Mouse (Mus musculus) frontal cortex, postnatal 25 days (tissue): ENCODE results near the gene Ifih1.

Experiments used
- DNase-seq, 2 experiments: peaks; one replicate each; pipeline ENCODE4 v3.0.0; 2022; ENCODE audit warnings: low spot score in 2 of 2

The Ifih1 gene

DNA sequence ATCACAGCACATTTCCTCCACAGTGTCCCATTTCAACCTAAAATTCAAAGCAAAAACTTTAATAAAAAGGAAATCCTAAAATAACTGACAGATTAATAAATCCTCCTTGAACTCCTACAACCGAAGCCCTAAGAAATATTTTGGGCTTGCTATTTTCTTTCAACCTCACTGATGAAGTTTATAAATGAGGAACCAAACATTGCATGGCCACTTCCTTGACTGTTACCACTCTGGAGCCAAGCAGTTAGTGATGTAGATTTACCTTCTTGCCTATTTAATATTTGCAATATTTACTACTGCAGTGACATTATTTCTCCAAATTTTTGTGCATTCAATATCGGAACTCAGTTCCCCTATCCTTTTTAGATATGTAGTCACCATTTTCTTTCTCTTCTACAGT is 6.2 kb downstream of the Ifih1 start:
- DNase-seq, result no peak

- no peak for DNase-seq
Observed at GRCm38 (mm10) chr2:62630446-62630845, 15.6 kb downstream of the Ifih1 start.

GRCm38 (mm10) chr2:62628356-62628755 is 17.7 kb downstream of the Ifih1 start:
- DNase-seq, result peak in 1 of 2 experiments; percentile 36

DNA sequence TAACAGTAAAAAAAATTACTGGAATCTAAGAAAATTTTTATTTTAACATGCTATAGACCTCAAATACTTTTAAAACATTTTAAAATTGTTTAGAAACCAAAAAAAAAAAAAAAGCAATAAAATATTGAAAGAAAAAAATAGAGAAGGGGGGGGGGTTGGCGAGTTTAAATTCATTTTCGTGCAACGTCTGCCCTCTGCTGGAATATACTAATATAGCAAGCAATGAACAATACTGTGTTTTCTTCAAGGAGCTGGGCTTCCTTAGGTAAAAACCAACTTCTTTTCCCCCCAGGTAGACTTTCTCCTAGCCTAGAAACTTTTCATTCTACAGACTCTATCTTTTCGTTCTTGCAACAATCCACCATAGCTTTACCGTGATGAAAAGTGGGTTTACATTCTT is 18.3 kb downstream of the Ifih1 start:
- no peak for DNase-seq

DNA sequence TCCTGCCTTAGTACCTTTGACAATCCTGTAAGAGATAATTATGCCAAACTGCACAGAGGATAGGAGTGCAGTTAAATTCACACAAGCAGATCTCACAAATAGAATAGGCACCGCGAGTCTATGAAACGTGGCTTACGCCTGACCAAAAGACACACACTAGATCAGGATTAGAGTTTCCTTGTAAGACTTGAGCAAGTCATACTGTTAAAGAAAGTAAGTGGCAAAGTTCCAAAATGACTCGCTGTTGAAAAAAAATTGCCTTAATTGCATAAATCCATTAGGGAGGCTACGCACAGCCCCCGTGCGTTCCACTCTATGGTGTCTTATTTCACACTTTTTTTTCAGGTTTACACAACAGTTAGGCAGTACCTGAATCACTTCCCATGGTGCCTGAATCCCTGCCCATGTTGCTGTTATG is 23.0 kb downstream of the Ifih1 start:
- no peak for DNase-seq

DNA sequence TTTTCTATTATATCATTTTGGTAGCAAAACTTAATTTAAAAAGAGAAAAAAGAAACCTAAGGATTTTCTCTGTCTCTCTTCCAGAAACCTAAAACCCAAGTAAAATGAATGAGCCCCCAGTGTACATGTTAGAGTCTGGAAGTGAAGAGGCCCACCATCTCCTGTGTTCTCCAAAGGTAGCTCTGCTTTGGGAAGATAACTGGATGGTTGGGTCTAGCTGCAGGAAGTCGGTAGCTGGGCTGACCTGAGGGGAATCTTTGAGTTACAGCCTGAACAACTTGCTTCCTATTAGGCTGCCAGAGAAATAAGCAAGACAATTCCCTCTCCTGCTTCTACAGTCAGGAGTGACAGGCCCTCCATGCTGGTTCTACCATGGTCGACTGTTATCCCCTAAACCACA is 26.4 kb downstream of the Ifih1 start:
- DNase-seq, result no peak

DNA sequence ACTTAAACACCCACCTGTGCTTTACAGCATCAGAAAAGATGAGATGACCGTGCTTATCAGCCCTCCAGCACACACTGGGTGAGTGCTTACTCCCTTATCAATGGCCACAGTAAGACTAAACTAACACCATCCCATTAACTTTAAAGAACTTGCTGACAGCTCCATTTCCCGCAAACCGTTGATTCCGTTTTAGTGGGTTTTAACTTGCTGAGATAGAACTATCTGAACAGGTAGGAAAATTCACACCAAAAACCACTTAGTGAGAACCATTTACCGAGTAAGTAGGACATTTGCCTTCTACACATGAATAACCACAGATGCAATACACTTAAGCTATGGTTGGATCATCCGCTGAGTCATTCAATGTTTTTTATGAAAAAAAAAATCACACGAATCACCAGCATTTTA is 27.1 kb downstream of the Ifih1 start:
- no peak for DNase-seq

DNA sequence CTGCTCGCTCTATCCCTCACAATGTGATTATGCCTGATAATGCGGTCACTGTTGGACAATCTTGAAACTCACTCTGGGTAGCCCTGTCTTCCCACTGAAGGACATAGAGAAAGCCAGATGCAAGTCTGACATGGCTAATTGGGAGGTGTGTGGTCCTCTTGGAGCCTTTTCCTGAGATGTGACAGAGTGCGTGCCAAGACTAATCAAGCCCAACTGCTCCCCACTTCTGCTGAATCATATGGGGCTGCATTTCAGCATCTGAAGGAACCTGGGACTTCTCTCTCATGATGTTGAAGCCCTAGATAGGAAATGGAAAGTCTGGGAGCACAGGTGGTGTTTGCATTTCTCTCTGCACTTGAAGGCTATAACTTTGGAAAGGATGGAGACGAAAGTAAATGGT is 32.9 kb downstream of the Ifih1 start:
- no peak for DNase-seq

DNA sequence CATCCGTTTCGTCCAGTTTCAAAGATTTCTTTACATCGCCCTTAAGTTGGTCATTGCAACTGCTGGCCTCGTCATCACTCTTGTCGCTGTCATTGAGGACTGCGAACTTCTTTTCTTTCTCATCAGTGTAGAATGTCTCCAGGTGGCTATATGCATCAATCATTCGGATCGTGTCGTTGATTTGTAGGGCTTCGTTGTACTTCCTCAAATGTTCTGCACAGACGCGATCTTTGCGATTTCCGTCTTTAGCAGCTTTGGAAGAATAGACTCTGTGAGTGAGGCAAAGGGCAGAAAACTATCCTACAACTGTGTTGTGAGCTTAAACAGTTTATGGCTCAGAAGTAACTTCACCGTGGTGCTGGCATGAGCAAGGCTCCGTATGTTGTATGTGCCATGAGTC is 39.9 kb downstream of the Ifih1 start:
- no peak for DNase-seq

GRCm38 (mm10) chr2:62603530-62603929 is 42.5 kb downstream of the Ifih1 start:
- no peak for DNase-seq

DNA sequence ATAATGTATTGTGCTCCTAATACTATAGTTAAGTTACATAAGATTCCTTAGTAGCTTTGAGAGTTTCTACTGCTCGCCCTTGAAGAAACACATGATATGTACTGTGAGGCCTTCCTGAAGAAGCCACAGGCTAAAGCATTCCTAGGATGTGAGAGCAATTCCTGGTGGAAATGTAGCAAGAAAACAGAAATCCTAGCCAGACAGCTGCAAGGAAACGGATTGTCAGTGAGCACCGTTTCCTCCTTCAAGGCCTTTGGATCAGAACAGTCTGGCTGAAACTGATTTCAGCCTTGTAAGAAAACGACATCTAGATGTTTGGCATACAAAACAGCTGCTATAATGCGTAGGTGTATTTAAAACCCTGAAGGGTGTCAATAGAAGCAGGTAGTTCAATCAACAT is 49.5 kb downstream of the Ifih1 start:
- DNase-seq, result no peak

- DNase-seq, result no peak
Observed at GRCm38 (mm10) chr2:62594491-62594890, 51.6 kb downstream of the Ifih1 start.

GRCm38 (mm10) chr2:62591555-62591954 is 54.5 kb downstream of the Ifih1 start:
- DNase-seq, result no peak

GRCm38 (mm10) chr2:62589333-62589732 is 56.7 kb downstream of the Ifih1 start:
- DNase-seq, result no peak

GRCm38 (mm10) chr2:62585769-62586168 is 60.3 kb downstream of the Ifih1 start:
- no peak for DNase-seq

GRCm38 (mm10) chr2:62574962-62575361 is 71.1 kb downstream of the Ifih1 start:
- no peak for DNase-seq

GRCm38 (mm10) chr2:62574250-62574649 is 71.8 kb downstream of the Ifih1 start:
- DNase-seq, result no peak

DNA sequence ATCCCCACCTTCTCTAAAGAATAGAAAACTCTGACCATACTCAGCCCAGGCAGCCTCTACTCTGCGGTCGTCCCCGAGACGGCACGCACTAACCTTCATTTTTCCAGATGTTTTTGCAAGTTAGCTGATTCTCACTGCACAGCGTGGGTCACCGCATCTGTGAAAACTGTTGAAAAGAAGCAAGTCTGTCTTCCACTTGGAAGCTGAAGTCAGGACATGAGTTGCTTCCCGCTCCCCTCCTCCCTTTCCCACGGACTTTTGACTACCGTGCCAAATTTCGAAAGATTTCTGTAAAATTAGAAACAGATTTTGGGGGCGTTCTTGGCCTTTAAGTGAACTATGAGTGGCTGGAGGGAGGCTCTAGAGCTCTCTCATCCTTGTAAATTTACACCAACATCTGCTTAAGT is 72.3 kb downstream of the Ifih1 start, which contains the start of gene Fap:
TSS of gene Fap (minus strand) at position 323 of the 407 bp plus-strand sequence.
- no peak for DNase-seq

- no peak for DNase-seq
Observed at GRCm38 (mm10) chr2:62573099-62573752, 72.8 kb downstream of the Ifih1 start.

DNA sequence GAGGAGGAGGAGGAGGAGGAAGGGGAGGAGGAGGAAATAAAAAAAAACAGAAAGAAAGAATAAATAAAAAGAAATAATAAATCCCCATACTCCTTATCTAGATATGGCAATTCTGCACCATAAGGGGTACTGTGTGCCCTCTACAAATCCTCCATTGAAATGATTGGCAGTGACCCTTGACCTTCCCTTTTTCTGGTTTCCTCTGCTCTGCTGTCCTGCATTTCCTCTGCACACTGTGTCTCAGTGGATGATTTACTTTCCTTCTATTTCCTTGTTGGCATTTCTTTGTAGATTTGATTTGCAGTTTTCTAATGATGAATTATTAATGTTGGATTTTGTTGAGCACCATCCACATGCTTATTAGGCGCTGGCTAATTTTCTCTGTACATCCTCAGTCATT is 81.4 kb downstream of the Ifih1 start:
- no peak for DNase-seq

GRCm38 (mm10) chr2:62562661-62563485 is 83.2 kb downstream of the Ifih1 start:
- no peak for DNase-seq

GRCm38 (mm10) chr2:62557417-62557816 is 88.6 kb downstream of the Ifih1 start:
- DNase-seq, result no peak

DNA sequence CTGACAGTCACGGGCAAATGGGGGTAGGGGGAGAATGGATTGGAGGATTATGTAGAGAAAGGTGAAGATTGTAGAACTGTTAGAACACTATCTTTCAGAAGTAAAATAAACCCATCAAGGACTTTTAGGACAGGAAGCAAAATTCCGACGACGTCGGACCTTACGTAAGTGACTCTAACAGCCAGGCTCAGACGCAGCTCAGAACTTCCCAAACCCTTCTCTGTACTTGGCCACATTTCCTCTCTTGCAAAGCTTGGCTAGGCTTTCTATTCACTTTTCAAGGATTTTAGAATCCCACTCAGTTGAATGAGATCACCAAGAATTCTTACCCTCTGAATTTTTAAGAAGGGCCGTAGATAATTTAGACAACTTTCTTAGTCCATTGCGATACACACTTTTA is 89.7 kb downstream of the Ifih1 start:
- no peak for DNase-seq
